Mouse (Mus musculus): ENCODE results near the gene Smim8. TPM values are rescaled to one million over a fixed set of nuclear protein-coding genes. Genes with fewer than 3 reads are reported as not detected.

Gene Smim8
- polyA plus RNA-seq (2015; fragmentation: Nextera tagmentation; extraction: Ambion mirVana) = 45.8 and 49.8 TPM in 2 replicates

DNA sequence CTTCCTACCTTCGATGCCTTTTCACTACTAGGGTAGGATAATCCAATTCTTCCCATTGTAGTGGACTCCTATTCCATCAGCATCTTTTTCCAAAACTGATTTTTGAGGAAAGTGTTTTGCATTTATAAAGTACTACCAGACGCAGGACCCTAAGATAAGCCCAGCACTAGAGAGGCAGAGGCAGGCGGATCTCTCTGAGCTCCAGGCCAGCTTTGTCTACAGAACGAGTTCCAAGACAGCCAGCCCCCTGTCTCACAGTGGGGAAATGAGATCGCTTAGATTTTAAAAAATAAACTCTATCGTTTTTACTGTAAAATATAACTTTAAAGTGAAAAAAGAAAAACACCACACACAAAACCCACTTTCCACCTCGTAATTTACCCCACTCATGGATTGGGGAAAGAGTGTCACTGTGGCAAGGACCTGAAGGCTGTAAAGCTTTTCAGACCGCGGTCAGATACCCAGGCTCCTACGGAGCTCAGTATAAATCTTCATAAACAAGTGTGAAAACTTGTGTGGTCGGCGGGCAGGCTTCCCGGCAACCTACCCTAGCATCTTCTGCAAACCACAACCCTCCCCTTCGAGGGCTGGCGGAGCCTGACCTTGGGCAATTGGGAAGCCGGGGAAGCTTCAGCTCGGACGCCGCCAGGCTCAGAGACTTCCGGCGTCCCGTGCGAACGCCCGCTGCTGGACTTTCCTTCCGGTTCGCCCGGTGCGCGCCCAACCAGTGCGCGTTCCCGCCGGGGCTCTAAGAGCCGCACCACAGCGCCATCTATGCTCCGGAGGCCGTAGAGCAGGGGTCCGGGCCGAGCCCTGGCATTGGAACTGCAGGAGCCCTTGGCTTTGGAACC is at the start of gene Smim8:
Gene Smim8 (minus strand): TSS at position 747 of the 851 bp plus-strand sequence.
- Histone ChIP-seq H3K9ac (ENCODE audit: low read depth, low read length) (peak within 1 kb of the TSS; percentile 63), H3K9me3 (ENCODE audit: control insufficient read depth, low read length) (no peaks in the 10 kb centered on the region), H3K27me3 (replicated peaks; ENCODE audit: control insufficient read depth, insufficient read depth, low read length) (no peaks in the 10 kb centered on the region), H3K4me1 (ENCODE audit: control insufficient read depth, insufficient read depth, low read depth, low read length) (peaks cover 5% of the 10 kb centered on the region; the same call in 1 of the 2 replicates), H3K27ac (ENCODE audit: low read depth, low read length) (peak within 1 kb of the TSS; percentile 75), H3K4me3 (ENCODE audit: low read length) (peak within 1 kb of the TSS; percentile 50), H3K36me3 (ENCODE audit: control insufficient read depth, insufficient read depth, low read length) (no peaks in the 10 kb centered on the region), H3K4me2 (ENCODE audit: low read length) (peak within 1 kb of the TSS; percentile 81)
- peak; percentile 97 for ATAC-seq
- WGBS = 5% methylated on average over 40 of the region's 40 CpGs

GRCm38 (mm10) chr4:34823901-34824300 is 45.7 kb upstream of the Smim8 start:
- Histone ChIP-seq H3K9me3 (ENCODE audit: control insufficient read depth, low read length) (no peaks in the 10 kb centered on the region), H3K27ac (ENCODE audit: low read depth, low read length) (no peak overlapping the region), H3K36me3 (ENCODE audit: control insufficient read depth, insufficient read depth, low read length) (peaks cover 6% of the 10 kb centered on the region), H3K27me3 (replicated peaks; ENCODE audit: control insufficient read depth, insufficient read depth, low read length) (no peaks in the 10 kb centered on the region), H3K4me2 (ENCODE audit: low read length) (no peak overlapping the region), H3K4me1 (ENCODE audit: control insufficient read depth, insufficient read depth, low read depth, low read length) (no peaks in the 10 kb centered on the region), H3K9ac (ENCODE audit: low read depth, low read length) (no peak overlapping the region), H3K4me3 (ENCODE audit: low read length) (no peak overlapping the region)
- no peak for ATAC-seq
- WGBS = 93% methylated on average over 1 of the region's 1 CpGs

DNA sequence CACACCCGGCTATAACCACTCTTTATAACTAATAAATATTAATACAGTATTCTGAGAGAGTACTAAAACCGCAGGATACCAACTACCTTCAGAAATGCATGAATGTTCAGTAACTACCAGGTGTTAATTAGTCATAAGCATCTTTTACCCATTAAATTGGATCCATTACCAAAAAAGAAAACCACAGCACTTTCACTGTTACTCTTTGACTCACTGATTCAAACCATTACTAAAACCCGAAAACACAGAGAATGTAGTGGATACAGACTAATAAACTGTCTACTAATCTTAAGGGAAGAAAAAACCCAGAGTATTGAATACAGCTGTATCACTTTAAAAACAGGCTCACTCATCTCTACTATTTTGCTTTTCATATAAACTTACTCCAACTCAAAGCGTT is 41.7 kb upstream of the Smim8 start:
- 93% methylated on average over 4 of the region's 4 CpGs for WGBS

DNA sequence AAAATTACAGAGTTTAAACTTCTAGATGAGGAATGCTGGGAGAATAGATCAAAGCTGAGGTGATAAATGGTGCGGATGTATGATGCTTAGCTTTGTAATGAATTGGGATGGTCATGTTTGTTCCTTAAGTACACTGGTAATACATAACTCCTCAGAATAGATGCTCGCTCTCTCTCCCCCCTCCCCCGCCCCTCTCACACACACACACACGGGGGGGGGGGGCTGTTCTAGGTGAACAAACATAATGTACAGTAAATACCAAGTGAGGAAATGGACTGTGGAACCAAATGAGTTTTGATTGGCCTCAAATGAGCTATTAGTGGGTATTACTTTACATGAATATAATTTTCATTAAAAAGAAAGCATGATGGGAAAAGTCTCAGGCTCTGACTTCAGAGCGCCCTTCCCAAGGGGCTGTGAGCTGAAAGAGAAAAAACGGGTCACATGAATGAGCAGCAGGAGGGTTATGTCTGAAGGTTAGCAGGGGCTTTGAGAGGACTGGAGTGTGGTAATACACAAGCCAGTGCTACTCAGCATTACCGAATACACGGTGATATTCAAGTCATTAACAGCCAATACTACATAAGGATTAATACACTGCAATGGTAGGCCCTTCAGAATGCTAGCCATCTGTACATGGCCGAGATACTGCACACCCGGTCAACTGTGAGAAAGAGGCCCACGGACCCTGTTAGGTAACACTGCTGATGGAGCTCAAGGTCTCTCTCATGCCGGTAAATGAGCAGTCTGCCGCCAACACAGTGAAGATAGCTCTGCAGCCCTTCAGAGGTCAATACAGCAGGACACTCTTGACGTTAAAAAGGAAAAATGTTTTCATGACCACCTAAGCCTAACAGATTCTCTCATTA is 23.2 kb upstream of the Smim8 start:
- peaks cover 6% of the 10 kb centered on the region; the same call in 1 of the 2 replicates for H3K36me3 ChIP-seq (ENCODE audit: control insufficient read depth, insufficient read depth, low read length)
- H3K4me2 ChIP-seq (ENCODE audit: low read length) = no peak overlapping the region
- peak; percentile 50; the same call in 1 of the 2 replicates for ATAC-seq
- no peaks in the 10 kb centered on the region for H3K9me3 ChIP-seq (ENCODE audit: control insufficient read depth, low read length)
- H3K27me3 ChIP-seq (replicated peaks; ENCODE audit: control insufficient read depth, insufficient read depth, low read length) = no peaks in the 10 kb centered on the region
- no peak overlapping the region for H3K9ac ChIP-seq (ENCODE audit: low read depth, low read length)
- H3K4me1 ChIP-seq (ENCODE audit: control insufficient read depth, insufficient read depth, low read depth, low read length) = no peaks in the 10 kb centered on the region
- H3K4me3 ChIP-seq (ENCODE audit: low read length) = no peak overlapping the region
- WGBS = 76% methylated on average over 13 of the region's 14 CpGs
- no peak overlapping the region for H3K27ac ChIP-seq (ENCODE audit: low read depth, low read length)

More for the DNA sequence above, 41.7 kb upstream of the Smim8 start:
- H3K4me2 ChIP-seq (ENCODE audit: low read length) = no peak overlapping the region
- H3K4me3 ChIP-seq (ENCODE audit: low read length) = no peak overlapping the region
- H3K9ac ChIP-seq (ENCODE audit: low read depth, low read length) = no peak overlapping the region
- no peaks in the 10 kb centered on the region for H3K9me3 ChIP-seq (ENCODE audit: control insufficient read depth, low read length)
- peaks cover 16% of the 10 kb centered on the region for H3K36me3 ChIP-seq (ENCODE audit: control insufficient read depth, insufficient read depth, low read length)
- no peaks in the 10 kb centered on the region for H3K4me1 ChIP-seq (ENCODE audit: control insufficient read depth, insufficient read depth, low read depth, low read length)
- H3K27me3 ChIP-seq (replicated peaks; ENCODE audit: control insufficient read depth, insufficient read depth, low read length) = no peaks in the 10 kb centered on the region
- no peak for ATAC-seq
- no peak overlapping the region for H3K27ac ChIP-seq (ENCODE audit: low read depth, low read length)

DNA sequence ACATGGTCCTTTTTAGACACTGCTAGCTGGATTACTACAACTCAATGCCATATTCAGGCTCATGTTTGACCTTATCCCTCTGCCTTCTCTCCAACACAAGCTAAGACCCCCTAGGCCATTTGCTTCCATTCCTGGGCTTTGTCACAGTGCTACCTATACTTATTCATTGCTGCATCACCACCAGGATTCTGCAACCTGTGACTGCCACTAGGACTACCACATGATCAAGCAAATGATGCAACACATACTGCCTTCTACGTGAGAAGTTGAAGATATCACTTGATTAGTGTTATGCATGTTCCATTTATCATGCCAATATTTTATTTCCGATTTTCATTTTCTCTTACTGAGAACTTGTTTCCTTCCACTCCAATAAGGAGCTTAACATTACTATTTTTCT is 19.8 kb upstream of the Smim8 start:
- H3K27ac ChIP-seq (ENCODE audit: low read depth, low read length) = no peak overlapping the region
- no peak overlapping the region for H3K9ac ChIP-seq (ENCODE audit: low read depth, low read length)
- 95% methylated on average over 2 of the region's 2 CpGs for WGBS
- H3K27me3 ChIP-seq (replicated peaks; ENCODE audit: control insufficient read depth, insufficient read depth, low read length) = no peaks in the 10 kb centered on the region
- H3K4me1 ChIP-seq (ENCODE audit: control insufficient read depth, insufficient read depth, low read depth, low read length) = no peaks in the 10 kb centered on the region
- H3K4me3 ChIP-seq (ENCODE audit: low read length) = no peak overlapping the region
- no peaks in the 10 kb centered on the region for H3K36me3 ChIP-seq (ENCODE audit: control insufficient read depth, insufficient read depth, low read length)
- ATAC-seq = no peak
- H3K4me2 ChIP-seq (ENCODE audit: low read length) = no peak overlapping the region
- no peaks in the 10 kb centered on the region for H3K9me3 ChIP-seq (ENCODE audit: control insufficient read depth, low read length)

DNA sequence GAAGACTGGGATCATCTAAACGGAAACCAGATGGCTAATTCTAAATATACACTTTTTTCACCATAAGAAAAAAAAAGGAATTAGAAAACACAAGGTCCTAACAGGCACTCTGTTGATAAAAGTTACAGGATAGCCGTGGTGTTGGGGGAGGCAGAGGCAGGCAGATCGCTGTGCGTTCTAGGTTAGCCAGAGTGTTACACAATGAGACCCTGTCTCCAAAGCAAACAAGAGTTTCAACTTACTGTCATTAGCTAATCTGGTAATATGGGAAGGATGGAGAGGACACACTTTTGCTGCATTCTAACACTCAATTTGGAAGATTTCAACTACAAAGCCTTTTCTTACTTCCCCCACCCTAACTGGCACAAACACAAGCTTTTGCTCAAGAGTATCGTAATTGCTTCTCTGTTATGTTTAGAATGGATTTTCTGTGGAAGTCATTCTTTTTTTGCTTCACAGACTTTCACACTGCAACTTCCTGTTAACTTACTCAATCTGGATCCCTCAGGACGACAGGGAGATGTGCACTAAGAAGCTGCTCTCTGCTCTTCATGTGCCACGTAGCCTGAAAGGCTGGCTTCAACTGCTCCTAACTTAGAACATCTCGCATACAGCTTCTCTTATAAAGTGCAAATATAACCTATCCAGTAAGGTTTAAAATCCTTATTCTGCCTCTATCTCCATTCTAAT is 19.2 kb upstream of the Smim8 start:
- WGBS = 86% methylated on average over 8 of the region's 8 CpGs
- no peaks in the 10 kb centered on the region for H3K36me3 ChIP-seq (ENCODE audit: control insufficient read depth, insufficient read depth, low read length)
- no peak overlapping the region for H3K4me3 ChIP-seq (ENCODE audit: low read length)
- H3K9ac ChIP-seq (ENCODE audit: low read depth, low read length) = no peak overlapping the region
- no peak for ATAC-seq
- H3K27ac ChIP-seq (ENCODE audit: low read depth, low read length) = no peak overlapping the region
- no peak overlapping the region for H3K4me2 ChIP-seq (ENCODE audit: low read length)
- no peaks in the 10 kb centered on the region for H3K9me3 ChIP-seq (ENCODE audit: control insufficient read depth, low read length)
- H3K4me1 ChIP-seq (ENCODE audit: control insufficient read depth, insufficient read depth, low read depth, low read length) = no peaks in the 10 kb centered on the region
- H3K27me3 ChIP-seq (replicated peaks; ENCODE audit: control insufficient read depth, insufficient read depth, low read length) = no peaks in the 10 kb centered on the region

DNA sequence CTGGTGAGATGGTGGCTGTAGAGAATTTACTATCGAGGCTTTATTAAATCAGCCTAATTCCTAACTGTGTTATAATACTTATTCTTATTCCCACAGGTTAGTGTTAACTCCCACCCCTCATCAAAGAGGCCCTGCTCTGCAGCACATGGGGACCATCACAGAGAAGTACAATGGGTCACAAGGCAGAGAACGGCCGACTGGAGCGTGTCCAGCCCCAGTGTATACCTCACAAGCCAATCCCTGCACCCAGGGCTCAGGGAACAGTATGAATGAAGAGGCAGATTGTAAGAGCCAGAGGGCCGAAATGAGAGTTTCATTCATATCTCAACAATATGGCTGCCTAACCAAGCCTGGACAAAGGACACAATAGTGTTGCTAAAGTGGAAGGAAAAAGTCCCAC is 18.1 kb upstream of the Smim8 start:
- H3K4me3 ChIP-seq (ENCODE audit: low read length) = no peak overlapping the region
- H3K9me3 ChIP-seq (ENCODE audit: control insufficient read depth, low read length) = no peaks in the 10 kb centered on the region
- H3K27me3 ChIP-seq (replicated peaks; ENCODE audit: control insufficient read depth, insufficient read depth, low read length) = no peaks in the 10 kb centered on the region
- H3K27ac ChIP-seq (ENCODE audit: low read depth, low read length) = no peak overlapping the region
- WGBS = 81% methylated on average over 5 of the region's 5 CpGs
- no peaks in the 10 kb centered on the region for H3K36me3 ChIP-seq (ENCODE audit: control insufficient read depth, insufficient read depth, low read length)
- no peak overlapping the region for H3K4me2 ChIP-seq (ENCODE audit: low read length)
- H3K4me1 ChIP-seq (ENCODE audit: control insufficient read depth, insufficient read depth, low read depth, low read length) = no peaks in the 10 kb centered on the region
- no peak overlapping the region for H3K9ac ChIP-seq (ENCODE audit: low read depth, low read length)
- peak; percentile 46; the same call in 1 of the 2 replicates for ATAC-seq

- Histone ChIP-seq H3K4me2 (ENCODE audit: low read length) (no peak overlapping the region), H3K4me1 (ENCODE audit: control insufficient read depth, insufficient read depth, low read depth, low read length) (no peaks in the 10 kb centered on the region), H3K4me3 (ENCODE audit: low read length) (no peak overlapping the region), H3K9ac (ENCODE audit: low read depth, low read length) (no peak overlapping the region), H3K9me3 (ENCODE audit: control insufficient read depth, low read length) (no peaks in the 10 kb centered on the region), H3K36me3 (ENCODE audit: control insufficient read depth, insufficient read depth, low read length) (no peaks in the 10 kb centered on the region), H3K27ac (ENCODE audit: low read depth, low read length) (no peak overlapping the region), H3K27me3 (replicated peaks; ENCODE audit: control insufficient read depth, insufficient read depth, low read length) (no peaks in the 10 kb centered on the region)
- no peak for ATAC-seq
- WGBS = 87% methylated on average over 3 of the region's 3 CpGs
Measured at GRCm38 (mm10) chr4:34786476-34786875, 8.3 kb upstream of the Smim8 start.

Measured in hindbrain, embryonic 16.5 days (tissue).